Mouse (Mus musculus): ENCODE results near the gene Thsd4.
"Not testable (repeated sequence)": the region's sequence is repeated elsewhere in the genome, so short reads cannot be mapped to it uniquely, and the experiment has no call there.

Gene Thsd4

GRCm38 (mm10) chr9:60305204-60305840, 216.5 kb downstream of the Thsd4 start:
- peak; percentile 35 for DNase-seq

GRCm38 (mm10) chr9:60296276-60296675, 225.6 kb downstream of the Thsd4 start:
- DNase-seq: no peak

DNA sequence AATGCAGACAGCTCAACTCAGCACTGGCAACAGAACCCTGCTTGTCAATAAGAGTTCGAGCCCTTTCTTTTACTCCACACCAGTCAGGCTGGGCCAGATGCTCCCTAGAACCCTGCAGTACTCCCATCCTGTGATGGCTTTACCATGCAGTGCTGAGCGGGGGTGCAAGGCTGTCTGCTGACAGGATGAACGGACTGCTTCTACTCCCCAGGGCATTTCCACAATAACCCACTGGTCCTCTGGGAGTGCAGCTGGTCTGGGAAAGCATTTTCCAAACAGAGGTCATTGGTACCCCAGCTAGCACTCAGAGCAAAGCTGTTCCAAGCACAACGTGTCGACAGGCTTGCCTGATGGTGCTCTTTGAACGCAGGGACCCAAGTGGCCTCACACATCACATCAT, 226.6 kb downstream of the Thsd4 start:
- DNase-seq: peak; percentile 96

DNA sequence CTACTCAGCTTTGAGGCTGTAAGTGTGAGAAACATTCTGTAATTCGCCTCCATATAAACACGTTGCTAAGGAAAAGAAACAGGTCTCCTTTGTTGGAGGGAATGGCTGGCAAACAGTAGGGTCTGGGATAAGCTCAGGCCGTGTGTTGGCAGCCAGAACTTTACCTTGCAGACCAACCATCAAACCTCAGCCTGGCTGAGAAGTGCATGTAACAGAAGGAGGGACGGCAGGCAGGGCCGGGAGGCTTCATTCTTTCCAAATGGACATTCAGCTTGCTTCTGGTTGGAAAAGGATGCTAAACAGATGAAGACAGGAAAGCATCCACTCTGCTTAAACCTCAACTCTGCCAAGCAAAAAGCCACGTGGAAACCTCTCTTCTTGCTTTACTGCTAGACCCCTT, 228.7 kb downstream of the Thsd4 start:
- no peak for DNase-seq

DNA sequence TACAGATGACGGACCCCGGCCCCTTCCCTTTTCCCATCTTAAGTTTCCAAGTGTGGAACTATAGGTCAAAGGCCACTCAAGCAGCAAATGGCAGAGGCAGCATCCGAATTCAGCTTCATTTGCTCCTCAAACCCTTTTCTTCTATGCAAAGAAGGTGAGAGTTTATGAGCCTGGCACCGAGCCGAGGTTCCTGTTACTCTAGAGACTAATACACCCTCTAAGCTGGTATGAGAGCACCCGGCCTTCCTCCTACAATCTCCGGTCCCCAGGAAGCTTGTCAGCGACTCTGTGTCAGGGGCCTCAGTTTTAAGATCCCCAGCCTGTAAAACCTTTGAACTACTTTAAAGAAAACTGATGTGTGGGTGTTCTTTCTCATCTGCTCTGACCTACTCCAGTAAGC, 231.1 kb downstream of the Thsd4 start:
- no peak for DNase-seq

- no peak for DNase-seq
These were observed 233.1 kb downstream of the Thsd4 start for GRCm38 (mm10) chr9:60288789-60289188.

DNA sequence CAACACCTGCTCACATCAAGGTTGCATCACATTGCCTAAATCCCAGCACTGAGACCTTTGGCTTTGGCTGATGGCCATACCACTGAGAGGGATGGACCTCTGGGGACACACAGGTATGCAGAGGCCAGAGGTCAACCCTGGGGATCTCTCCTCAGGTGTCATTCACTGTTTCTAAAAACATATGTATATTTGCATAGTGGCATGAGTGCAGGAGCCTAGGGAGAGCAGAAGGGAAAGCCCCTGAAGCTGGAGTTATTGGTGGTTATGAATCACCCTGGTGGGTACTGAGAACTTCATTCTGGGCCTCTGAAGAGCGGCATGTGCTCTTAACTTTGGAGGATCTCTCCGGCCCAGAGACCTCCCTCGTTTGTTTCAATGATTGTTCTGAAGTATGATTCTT, 235.5 kb downstream of the Thsd4 start:
- DNase-seq: no peak

DNA sequence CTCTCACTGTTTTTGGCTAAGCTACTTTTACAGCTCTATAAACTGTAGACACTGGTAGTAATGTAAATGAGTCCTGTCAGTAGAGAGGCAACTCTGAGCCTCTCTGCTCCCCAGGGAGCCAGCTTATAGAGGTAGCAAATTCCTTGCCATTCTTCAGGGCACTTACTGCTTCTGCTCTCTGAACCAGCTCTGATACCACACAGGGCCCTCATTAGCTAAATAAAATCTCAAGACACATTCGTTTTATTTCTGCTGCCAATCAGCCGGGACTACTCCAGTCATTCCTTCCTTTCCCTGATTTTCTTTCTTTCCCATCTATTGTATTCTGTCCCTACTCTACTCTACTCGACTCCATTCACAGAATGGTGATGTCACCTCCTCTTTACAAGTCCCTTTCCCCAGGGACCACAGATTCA, 236.8 kb downstream of the Thsd4 start:
- no peak for DNase-seq

DNA sequence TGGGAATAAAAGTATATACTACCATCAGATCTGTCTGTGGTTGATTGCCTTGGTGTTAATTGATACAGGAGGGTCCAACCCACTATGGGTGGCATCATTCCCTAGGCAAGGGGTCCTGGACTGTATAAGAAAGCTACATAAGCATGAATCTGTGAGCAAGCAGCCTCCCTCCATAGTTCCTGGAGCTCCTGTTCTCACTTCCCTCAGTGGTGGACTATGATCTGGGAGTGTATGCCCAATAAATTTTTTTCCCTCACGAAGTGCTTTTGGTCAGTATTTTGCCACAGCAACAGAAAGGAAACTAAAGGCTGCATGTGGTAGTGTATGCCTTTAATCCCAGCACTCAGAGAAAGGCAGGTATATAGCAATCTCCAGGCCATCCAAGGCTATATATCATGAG, 237.5 kb downstream of the Thsd4 start:
- no peak for DNase-seq

GRCm38 (mm10) chr9:60283546-60283945, 238.3 kb downstream of the Thsd4 start:
- DNase-seq: no peak

GRCm38 (mm10) chr9:60281281-60281680, 240.6 kb downstream of the Thsd4 start:
- DNase-seq: peak; percentile 94

DNA sequence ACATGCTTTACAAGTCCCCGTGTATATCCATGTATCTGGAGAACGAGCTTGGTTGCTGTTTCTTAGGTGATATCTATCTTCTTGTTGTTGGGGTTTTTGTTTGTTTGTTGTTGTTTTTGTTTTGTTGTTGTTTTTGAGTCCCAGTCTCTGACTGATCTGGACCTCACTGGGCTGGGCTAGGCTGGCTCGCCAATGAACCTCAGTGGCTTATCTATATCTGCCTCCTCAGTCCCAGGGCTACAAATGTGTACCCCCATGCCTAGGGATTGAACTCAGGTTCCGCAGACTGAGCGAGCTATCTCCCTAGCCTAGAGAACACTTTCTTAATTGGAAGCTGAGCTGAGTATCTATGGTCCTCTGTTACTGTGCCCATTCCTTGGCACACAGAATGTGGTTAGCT, 241.1 kb downstream of the Thsd4 start:
- no peak for DNase-seq

GRCm38 (mm10) chr9:60279556-60279955, 242.3 kb downstream of the Thsd4 start:
- no peak for DNase-seq

DNA sequence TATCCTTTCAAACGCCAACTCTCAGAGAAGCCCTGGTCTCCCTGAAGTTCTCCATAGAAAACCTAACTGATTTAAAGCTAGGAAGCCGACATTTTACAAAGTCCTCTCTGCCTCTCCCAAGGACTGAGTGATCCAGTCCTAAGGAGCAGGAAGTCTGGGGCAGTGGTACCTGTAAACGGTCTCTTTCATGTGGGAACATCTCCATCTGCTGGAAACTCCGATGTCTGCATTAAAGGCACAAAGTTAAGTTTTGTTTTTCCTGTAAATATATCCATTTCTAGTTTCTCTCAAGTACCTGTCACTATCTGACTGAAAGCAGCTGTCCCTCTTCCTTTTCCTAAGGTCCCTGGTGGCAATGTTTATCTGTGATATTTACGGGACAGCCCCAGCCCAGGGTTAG, 245.5 kb downstream of the Thsd4 start:
- DNase-seq: no peak

DNA sequence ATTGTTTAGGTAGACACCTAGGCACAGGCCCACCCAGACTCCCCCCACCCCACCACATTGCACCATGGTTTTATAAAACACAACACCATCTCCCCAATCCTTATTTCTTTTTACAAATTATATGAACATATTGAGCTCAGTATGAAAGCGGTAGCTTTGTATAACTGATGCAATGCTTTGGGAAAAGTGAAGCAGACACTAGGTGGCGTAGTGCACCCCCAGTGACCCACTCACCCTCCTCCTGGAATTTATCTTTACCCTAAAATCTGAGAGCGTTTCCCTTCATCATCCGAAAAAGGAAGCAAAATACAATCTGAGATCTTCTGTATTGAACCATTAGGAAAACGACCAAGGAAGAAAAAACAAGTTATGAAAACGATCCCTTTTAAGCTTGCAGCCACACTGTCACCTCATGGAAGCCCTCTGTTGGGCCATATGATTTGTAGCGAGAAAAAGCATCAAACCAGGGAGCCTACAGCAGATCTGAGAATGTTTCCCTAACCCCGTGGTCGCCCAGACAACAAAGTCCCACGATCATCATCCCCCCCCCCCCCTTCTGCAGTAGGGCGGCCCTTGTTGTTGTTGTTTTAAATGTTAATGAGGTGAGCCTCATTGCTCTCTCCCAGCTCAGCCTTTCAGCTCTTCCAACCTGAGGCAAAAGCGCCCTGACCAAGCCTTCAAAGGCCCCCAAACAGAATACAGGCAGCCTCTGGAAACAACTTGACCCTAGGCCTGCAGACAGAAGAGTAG, 246.3 kb downstream of the Thsd4 start:
- DNase-seq: no peak

GRCm38 (mm10) chr9:60274503-60274902, 247.3 kb downstream of the Thsd4 start:
- DNase-seq: no peak

- not testable (repeated sequence) for DNase-seq
These were observed 249.5 kb downstream of the Thsd4 start for GRCm38 (mm10) chr9:60272345-60272744.

DNA sequence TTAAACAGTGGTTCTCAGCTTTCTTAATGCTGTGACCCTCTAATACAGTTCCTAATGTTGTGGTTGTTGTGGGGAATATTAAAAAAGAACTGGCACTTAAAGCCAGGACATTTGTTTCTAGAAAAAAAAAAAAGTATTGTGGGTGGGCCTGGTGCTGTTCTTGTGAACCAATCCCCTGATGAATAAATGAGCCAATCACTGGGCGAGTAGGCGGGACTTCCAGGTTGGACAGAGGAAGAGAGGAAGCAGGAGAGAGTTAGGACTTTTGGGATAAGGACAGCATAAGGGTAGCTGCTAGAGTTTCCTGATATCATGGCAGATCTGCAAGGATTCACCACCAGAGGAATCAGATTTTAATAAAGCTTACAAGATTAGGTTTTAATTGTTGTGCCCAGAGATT, 249.9 kb downstream of the Thsd4 start:
- no peak for DNase-seq

DNA sequence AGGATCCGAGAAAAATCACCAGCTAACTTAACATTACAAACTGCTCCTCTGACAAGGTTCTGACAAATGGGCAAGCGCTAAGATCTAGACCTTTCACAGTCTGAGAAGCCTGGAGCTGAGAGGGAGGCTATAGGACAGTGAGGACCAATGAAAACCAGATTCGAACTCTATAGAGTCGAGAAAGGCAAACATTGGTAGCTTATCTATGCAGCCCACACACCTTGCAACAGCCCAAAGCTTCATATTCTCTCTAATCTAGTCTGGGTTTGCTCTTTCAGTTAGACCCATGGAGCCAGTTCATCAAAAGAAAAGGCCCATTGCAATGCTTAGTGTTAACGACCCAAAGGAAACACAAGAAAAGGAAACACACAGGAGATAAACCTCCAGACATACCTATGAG, 252.0 kb downstream of the Thsd4 start:
- DNase-seq: no peak

- DNase-seq: no peak
These were observed 254.6 kb downstream of the Thsd4 start for GRCm38 (mm10) chr9:60267273-60267626.

GRCm38 (mm10) chr9:60266583-60267272, 255.1 kb downstream of the Thsd4 start:
- DNase-seq: no peak

GRCm38 (mm10) chr9:60264586-60265325, 257.1 kb downstream of the Thsd4 start:
- peak; percentile 98 for DNase-seq

DNA sequence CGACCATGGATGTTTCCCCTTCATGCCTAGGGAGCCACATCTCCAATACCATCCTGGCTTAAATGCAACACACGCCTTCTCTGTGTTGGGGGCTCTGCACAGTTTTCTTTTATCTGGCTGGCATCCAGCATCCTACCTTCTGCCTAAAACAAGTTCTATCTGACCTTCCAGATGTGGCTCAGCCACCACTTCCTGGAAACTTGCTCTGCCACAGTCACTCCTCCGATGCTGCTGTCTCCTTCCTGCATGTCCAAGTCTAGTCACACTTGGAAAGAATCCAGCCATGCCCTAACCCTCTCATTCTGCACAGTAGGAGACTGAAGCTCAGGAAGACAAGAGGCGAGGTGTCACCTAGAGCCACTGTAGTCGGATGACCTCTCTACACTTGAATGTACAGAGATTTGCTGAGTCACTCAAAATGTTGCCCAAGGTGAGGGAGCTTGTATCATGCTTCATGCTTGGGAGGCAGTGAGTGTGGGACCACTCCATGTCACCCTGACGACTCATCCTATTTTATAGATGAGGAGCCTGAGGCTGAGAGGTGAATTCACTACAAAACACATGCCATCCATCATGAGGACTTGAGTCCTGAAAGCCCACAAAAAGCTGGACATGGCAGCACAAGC, 259.2 kb downstream of the Thsd4 start:
- no peak for DNase-seq

All from heart, adult 11 months (tissue).